Mouse (Mus musculus) midbrain, embryonic 13.5 days (tissue): Measurements from ENCODE around the gene C1qa. TPM values are rescaled to one million over a fixed set of nuclear protein-coding genes. Genes with fewer than 3 reads are reported as not detected.

Experiments
- ATAC-seq: fragments of 200-750 bp; cut with Nextera tagmentation; 2 replicates; pipeline ENCODE4 v1.8.0; 2017; ENCODE audit warnings: mild to moderate bottlenecking, moderate TSS enrichment, moderate library complexity
- H3K27ac ChIP-seq: fragments of 300-500 bp; sonication (generic); 2 replicates; pipeline ENCODE4 v1.5.1; 2015; ENCODE audit warnings: inconsistent platforms, mild to moderate bottlenecking, moderate library complexity
- H3K27me3 ChIP-seq: fragments of 300-500 bp; sonication (generic); 2 replicates; pipeline ENCODE4 v1.6.1; 2015; ENCODE audit warnings: mild to moderate bottlenecking, inconsistent platforms
- H3K36me3 ChIP-seq: fragments of 300-500 bp; sonication (generic); 2 replicates; pipeline ENCODE4 v1.6.1; 2015; ENCODE audit warnings: mild to moderate bottlenecking, inconsistent platforms
- H3K4me1 ChIP-seq: fragments of 300-500 bp; sonication (generic); replicated peaks from 2 replicates; pipeline ENCODE4 v1.6.1; 2015; ENCODE audit warnings: inconsistent platforms
- H3K4me2 ChIP-seq: fragments of 300-500 bp; sonication (generic); replicated peaks from 2 replicates; pipeline ENCODE4 v1.6.1; 2015; ENCODE audit warnings: moderate library complexity, mild to moderate bottlenecking, inconsistent platforms
- H3K4me3 ChIP-seq: fragments of 300-500 bp; sonication (generic); replicated peaks from 2 replicates; pipeline ENCODE4 v1.5.1; 2015; ENCODE audit warnings: mild to moderate bottlenecking, inconsistent platforms
- H3K9ac ChIP-seq: fragments of 300-500 bp; sonication (generic); replicated peaks from 2 replicates; pipeline ENCODE4 v1.6.1; 2015; ENCODE audit warnings: mild to moderate bottlenecking, inconsistent platforms
- H3K9me3 ChIP-seq: fragments of 300-500 bp; sonication (generic); 2 replicates; pipeline ENCODE4 v1.6.1; 2016; ENCODE audit warnings: mild to moderate bottlenecking, inconsistent platforms
- WGBS: fragments of 180-500 bp; shearing (Covaris S2); methylation state at CpG from one replicate; pipeline ENCODE4 v1.1.7; 2015; 5-methylcytosine and 5-hydroxymethylcytosine counted together
- polyA plus RNA-seq: library from polyadenylated mRNA; unstranded; fragments of >200 nt; fragmentation: Nextera tagmentation; extraction: Ambion mirVana; gene quantifications from 2 replicates; pipeline ENCODE4 v1.2.1, GENCODE M21; 2015

The C1qa gene
- polyA plus RNA-seq, 1 experiment from 2014 or later, result 16.5 TPM

DNA sequence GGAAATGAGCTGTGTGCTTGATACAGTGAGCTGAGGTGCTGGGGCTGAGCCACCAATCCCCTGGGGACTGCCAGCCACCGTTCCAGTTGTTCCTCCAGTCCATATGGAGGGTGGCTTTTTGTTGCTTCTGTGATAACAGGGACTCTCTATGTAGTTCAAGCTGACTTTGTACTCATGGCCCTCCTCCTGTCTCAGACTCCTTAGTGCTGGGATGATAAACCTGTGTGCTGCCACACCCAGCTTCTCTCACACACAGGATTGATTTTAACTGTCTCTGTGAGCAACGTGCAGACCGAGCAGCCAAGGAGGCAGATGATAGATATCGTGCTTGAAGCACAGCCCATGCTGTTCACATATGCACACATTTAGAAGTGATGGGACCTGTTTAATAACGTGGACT is 46.5 kb downstream of the C1qa start:
- Histone ChIP-seq H3K9me3 (no peaks in the 10 kb centered on the region), H3K36me3 (no peaks in the 10 kb centered on the region), H3K27me3 (no peaks in the 10 kb centered on the region), H3K4me3 (no peak overlapping the region), H3K4me2 (no peak overlapping the region), H3K27ac (no peak overlapping the region), H3K4me1 (peaks cover 17% of the 10 kb centered on the region), H3K9ac (no peak overlapping the region)
- no peak for ATAC-seq
- 70% methylated on average over 5 of the region's 5 CpGs for WGBS

GRCm38 (mm10) chr4:136848565-136848964 is 50.0 kb downstream of the C1qa start:
- H3K4me2 ChIP-seq, result no peak overlapping the region
- no peak overlapping the region for H3K27ac ChIP-seq
- 61% methylated on average over 4 of the region's 4 CpGs for WGBS
- no peak overlapping the region for H3K9ac ChIP-seq
- no peak overlapping the region for H3K4me3 ChIP-seq
- ATAC-seq, result no peak
- H3K4me1 ChIP-seq, result peaks cover 25% of the 10 kb centered on the region
- no peaks in the 10 kb centered on the region for H3K9me3 ChIP-seq
- H3K36me3 ChIP-seq, result no peaks in the 10 kb centered on the region
- H3K27me3 ChIP-seq, result 0 out of 2 replicates have a peak, but pooled peaks cover 2% of the 10 kb centered on the region

- H3K9me3 ChIP-seq, result no peaks in the 10 kb centered on the region
- H3K4me3 ChIP-seq, result no peak overlapping the region
- ATAC-seq, result no peak
- H3K4me1 ChIP-seq, result peaks cover 25% of the 10 kb centered on the region
- H3K27ac ChIP-seq, result no peak overlapping the region
- WGBS, result 64% methylated on average over 6 of the region's 6 CpGs
- 0 out of 2 replicates have a peak, but pooled peaks cover 2% of the 10 kb centered on the region for H3K27me3 ChIP-seq
- H3K9ac ChIP-seq, result no peak overlapping the region
- H3K4me2 ChIP-seq, result no peak overlapping the region
- no peaks in the 10 kb centered on the region for H3K36me3 ChIP-seq
These were observed 51.4 kb downstream of the C1qa start for GRCm38 (mm10) chr4:136847166-136847565.

Other genes starting within 250 kb of the C1qa start
- 20.3 and 25.0 TPM in 2 replicates for gene Ephb2, start 62.8 kb downstream of the C1qa start, polyA plus RNA-seq
- gene C1qb, start 12.6 kb downstream of the C1qa start, polyA plus RNA-seq, result 25.0 and 30.4 TPM in 2 replicates
- gene C1qc, start 5.7 kb downstream of the C1qa start, polyA plus RNA-seq, result 13.6 and 16.2 TPM in 2 replicates
- gene Epha8, start 58.0 kb upstream of the C1qa start, polyA plus RNA-seq, result 11.4 and 16.0 TPM in 2 replicates
- gene Zbtb40, start 150.0 kb upstream of the C1qa start, polyA plus RNA-seq, result 4.2 and 5.3 TPM in 2 replicates